Mouse (Mus musculus) spleen, postnatal 4 days (tissue): ENCODE data around the gene Dscaml1.
A peak's percentile ranks its signal among the peaks of the same experiment; 100 is the strongest.

Source experiments
- DNase-seq, 2 experiments: peaks; one replicate each; pipeline ENCODE4 v3.0.0; 2022; ENCODE audit warnings: low spot score in 2 of 2

Gene Dscaml1

GRCm38 (mm10) chr9:45426456-45426855 is at the start of gene Dscaml1:
TSS of gene Dscaml1 (plus strand) at chr9:45426628.
- no peak for DNase-seq

- DNase-seq = no peak
These were observed 49.5 kb upstream of the Dscaml1 start for GRCm38 (mm10) chr9:45376883-45377282.

GRCm38 (mm10) chr9:45380411-45381251 is 45.8 kb upstream of the Dscaml1 start:
- no peak for DNase-seq

- no peak for DNase-seq
These were observed 44.1 kb upstream of the Dscaml1 start for GRCm38 (mm10) chr9:45382336-45382735.

GRCm38 (mm10) chr9:45382834-45383233 is 43.6 kb upstream of the Dscaml1 start:
- DNase-seq = no peak

GRCm38 (mm10) chr9:45383883-45384282 is 42.5 kb upstream of the Dscaml1 start:
- DNase-seq = no peak

GRCm38 (mm10) chr9:45386698-45387097 is 39.7 kb upstream of the Dscaml1 start:
- DNase-seq = no peak

- DNase-seq = peak; percentile 77 to 93
These were observed 37.9 kb upstream of the Dscaml1 start for GRCm38 (mm10) chr9:45388385-45388994.

- DNase-seq = no peak
These were observed 36.8 kb upstream of the Dscaml1 start for GRCm38 (mm10) chr9:45389596-45389995.

- no peak for DNase-seq
These were observed 35.1 kb upstream of the Dscaml1 start for GRCm38 (mm10) chr9:45391299-45391698.

- no peak for DNase-seq
These were observed 31.2 kb upstream of the Dscaml1 start for GRCm38 (mm10) chr9:45395218-45395617.

- DNase-seq = no peak
These were observed 30.6 kb upstream of the Dscaml1 start for GRCm38 (mm10) chr9:45395796-45396195.

GRCm38 (mm10) chr9:45398336-45398735 is 28.1 kb upstream of the Dscaml1 start:
- no peak for DNase-seq

- DNase-seq = no peak
These were observed 27.0 kb upstream of the Dscaml1 start, which contains the start of gene Fxyd2 for GRCm38 (mm10) chr9:45399434-45399833. TSS of gene Fxyd2 (plus strand) at chr9:45399669.

GRCm38 (mm10) chr9:45401851-45402250 is 24.6 kb upstream of the Dscaml1 start:
- no peak for DNase-seq

GRCm38 (mm10) chr9:45402957-45403356 is 23.5 kb upstream of the Dscaml1 start:
- DNase-seq = no peak

- no peak for DNase-seq
These were observed 20.7 kb upstream of the Dscaml1 start for GRCm38 (mm10) chr9:45405694-45406093.

GRCm38 (mm10) chr9:45406808-45407207 is 19.6 kb upstream of the Dscaml1 start:
- DNase-seq = no peak

- peak; percentile 48 to 82 for DNase-seq
These were observed 18.4 kb upstream of the Dscaml1 start for GRCm38 (mm10) chr9:45407706-45408675.

GRCm38 (mm10) chr9:45410193-45410592 is 16.2 kb upstream of the Dscaml1 start:
- no peak for DNase-seq

GRCm38 (mm10) chr9:45410614-45411013 is 15.8 kb upstream of the Dscaml1 start:
- no peak for DNase-seq

GRCm38 (mm10) chr9:45411111-45411510 is 15.3 kb upstream of the Dscaml1 start:
- no peak for DNase-seq
